Mouse (Mus musculus) mouse embryonic stem cell (cell line): Measurements from ENCODE around the gene Ccdc142.

ENCODE experiments used
- in situ Hi-C, 2 experiments: fragments of 300-500 bp; cut with MboI; formaldehyde crosslinking; loops; 1 replicate in 1 of 2; 3 replicates in 1 of 2; pipeline ENCODE4 v1.14.3; 2019 to 2020; ENCODE audit warnings: low sequenced_read_pairs in 2 of 2, low pct_unique_long_range_greater_than_20kb in 1 of 2, mixed read lengths in 1 of 2; ENCODE audit not compliant: unreplicated experiment in 1 of 2

The Ccdc142 gene

DNA sequence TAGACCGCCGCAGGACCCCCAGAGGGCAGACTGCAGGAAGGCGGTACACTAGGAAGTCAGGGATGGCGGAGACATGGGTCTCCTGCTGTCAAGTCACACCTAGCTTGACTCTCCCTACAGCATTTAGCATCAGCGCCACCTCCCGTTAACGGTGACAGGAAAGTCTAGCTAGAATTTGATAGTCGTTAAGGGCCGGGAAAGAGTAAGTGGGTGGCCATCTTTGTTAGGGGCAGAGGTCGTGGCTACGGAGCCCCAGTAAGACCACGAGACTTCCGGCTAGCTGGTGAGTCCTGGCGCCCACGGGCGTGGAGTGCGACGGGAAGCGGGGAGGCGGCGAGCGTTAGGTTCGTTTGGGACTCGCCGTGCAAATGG, at the start of gene Ccdc142, which contains the start of gene Gm42688:
Gene Ccdc142 (plus strand): TSS at position 286 of the 372 bp plus-strand sequence.
Gene Gm42688 (plus strand): TSS at position 302 of the 372 bp plus-strand sequence.
- in situ Hi-C loops = loop anchor here in 1 of 2 experiments (5.0 kb wide), 1 partner anchor 94 kb away; no protein-coding TSS in a partner anchor

DNA sequence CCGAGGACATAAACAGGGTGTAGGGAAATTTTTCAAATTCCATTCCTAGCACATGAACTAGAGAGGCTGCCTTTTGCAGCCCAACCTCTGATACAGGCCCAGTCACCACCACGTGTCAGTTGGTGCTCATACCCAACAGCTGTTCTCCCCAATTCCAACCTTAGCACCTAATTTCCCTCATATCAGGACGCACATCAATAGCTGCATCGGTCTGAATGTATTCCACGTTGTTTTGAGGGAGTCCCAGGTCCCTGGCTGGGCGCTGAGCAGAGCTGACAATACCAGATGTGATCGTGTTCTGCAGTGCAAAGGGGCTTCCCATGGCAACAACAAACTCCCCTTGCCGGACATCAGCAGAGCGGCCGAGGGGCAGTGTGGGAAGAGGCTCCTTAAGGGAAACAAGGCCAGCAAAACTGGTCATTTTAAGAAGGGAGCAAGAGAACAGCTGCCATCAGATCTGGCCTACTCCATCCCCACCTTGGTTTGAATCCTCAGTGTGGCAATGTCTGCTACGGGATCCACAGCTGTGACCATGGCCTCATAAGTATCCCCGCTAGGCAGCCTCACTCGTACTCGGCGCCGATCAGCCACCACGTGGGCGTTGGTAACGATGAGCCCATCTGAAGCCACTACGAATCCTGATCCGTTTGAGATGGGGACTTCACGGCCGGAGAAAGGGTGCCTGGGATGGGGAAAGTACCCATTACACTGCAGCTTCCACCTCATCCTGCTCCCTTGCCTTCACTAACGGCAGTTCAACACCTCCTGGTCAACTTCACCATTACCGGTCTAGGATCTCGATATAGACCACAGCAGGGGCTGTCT, 48.1 kb upstream of the Ccdc142 start:
- in situ Hi-C loops = no loop called here

DNA sequence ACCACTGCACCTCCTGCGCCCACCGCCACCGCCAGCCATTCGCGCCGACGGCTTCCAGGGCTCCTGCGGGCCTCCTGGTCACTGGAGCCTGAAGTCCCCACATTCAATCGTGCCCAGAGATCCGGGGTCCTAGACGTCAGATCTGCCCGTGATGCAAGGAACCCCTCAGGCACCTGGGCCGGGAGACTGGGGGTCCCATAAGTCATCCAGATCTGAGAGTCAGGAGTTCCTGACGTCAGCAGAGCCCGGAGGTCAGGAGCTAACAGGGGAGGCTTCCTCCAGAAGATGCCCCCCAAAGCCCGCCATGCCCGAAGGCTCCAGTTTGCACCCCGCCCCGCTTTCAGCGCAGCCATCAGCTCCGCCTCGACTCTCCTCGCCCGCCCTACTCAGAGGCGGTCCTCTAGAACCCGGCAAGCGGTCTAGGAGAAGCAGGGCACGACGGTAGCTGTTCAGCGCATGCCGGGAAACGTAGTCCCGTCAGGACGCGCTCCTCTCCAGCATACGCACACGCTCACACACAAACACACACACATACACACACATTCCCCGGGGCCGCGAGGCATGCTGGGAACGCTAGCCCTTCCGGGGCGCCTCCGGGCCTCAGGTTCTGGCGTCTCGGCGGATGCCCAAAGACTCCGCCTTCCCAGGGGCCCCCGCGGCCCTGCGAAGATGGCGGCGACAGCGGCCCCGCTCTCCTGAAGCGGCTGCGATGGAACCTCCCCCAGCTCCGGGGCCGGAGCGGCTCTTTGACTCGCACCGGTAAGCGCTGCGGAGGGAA, 47.1 kb upstream of the Ccdc142 start, which contains the start of gene Aup1:
Gene Aup1 (plus strand): TSS at position 448 of the 778 bp plus-strand sequence.
- in situ Hi-C loops = no loop called here

DNA sequence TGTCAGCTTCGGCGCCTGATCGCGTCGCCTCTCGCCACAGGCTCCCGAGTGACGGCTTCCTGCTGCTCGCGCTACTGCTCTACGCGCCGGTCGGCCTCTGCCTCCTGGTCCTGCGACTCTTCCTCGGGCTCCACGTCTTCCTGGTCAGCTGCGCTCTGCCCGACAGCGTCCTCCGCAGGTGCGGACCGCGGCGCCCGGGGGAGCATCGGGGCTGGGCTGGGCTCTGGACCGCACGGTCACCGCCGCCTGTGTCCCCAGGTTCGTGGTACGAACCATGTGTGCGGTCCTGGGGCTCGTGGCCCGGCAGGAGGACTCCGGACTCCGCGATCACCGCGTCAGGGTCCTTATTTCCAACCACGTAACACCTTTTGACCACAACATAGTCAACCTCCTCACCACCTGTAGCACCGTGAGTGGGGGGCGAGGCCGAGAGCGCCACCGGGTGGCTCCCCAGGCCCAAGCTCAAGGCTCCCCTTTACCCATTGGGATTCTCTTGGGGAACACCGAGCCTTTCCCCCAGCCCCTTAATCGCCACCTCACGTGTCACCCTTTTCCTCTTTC, 46.5 kb upstream of the Ccdc142 start, which contains the start of gene Htra2:
Gene Htra2 (minus strand): TSS at position 403 of the 561 bp plus-strand sequence.
- in situ Hi-C loops = no loop called here

DNA sequence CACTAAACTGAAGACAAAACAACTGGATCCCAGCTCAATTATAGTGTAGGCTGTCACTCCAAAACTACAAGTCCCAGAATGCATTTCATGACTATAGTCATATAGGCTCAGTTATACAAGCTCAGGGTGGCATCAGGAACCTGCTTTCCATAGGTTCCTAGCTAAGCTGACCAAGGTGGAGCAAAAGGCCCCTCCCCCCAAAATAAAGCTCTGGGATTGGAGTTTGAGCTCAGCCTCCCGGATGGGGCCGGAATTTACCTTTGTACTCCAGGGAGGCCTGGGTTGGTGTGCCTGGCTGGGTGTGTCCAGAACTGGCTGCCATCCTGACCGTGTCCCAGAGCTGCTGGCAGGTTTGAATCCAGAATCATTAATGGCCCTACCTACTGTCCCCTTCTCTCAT, 43.6 kb upstream of the Ccdc142 start, which contains the start of gene Dqx1:
Gene Dqx1 (plus strand): TSS at position 55 of the 400 bp plus-strand sequence.
- in situ Hi-C loops = no loop called here

DNA sequence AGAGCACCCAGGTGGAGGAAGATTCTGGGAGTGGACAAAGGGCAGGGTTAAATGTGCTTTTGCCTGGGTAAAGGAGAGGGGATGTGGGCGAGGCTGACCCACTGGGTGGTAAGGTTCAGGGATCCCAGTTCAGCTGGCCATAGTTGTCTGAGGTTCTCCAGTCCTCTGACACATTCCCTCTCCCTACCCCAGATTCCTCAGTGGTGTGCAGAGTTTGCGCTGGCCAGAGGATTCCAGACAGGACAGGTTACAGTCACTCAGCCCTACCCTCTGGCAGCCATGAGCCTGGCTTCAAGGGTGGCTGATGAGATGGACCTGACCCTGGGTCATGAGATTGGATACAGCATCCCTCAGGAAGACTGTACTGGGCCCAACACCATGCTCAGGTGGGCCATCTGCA, 42.7 kb upstream of the Ccdc142 start:
- in situ Hi-C loops = no loop called here

DNA sequence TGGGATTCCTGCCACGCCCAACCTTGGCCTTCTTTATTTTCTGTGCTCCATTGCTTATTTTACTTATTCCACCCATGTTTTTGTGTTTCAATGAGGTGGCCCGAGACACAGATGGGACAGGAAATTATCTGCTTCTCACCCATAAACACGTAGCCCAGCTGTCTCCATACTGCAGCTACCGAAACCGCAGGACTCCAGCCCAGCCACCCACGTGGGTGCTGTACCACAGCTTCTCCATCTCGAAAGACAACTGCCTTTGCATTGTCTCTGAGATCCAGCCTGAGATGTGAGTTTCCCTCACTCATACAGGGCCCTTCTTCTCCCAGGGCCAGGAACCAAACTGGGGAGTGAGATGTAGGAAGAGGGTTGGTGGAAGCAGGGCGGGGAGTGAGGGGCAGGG, 35.4 kb upstream of the Ccdc142 start:
- in situ Hi-C loops = loop anchor here in 1 of 2 experiments (10.0 kb wide), 1 partner anchor 649 kb away; the partner anchor contains the start of gene Vax2

DNA sequence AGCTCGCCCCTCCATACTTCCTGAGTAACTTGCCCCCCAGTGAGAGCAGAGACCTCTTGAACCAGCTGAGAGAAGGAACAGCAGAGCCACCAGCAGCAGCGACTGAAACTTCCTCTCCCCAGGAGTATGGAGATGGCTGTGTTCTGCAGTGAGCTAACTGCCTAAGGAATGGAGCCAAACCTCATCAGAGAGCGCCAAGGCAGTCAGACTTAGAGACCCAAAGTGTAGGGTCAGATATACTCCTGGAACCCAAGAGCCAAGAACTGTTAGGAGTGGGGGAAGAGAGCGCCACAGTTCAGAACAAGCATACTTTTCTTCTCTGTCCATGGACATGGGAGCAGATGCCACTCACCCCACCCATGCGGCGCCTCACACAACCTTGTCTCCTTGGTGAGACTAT, 35.0 kb upstream of the Ccdc142 start:
- in situ Hi-C loops = loop anchor here in 1 of 2 experiments (10.0 kb wide), 1 partner anchor 648 kb away; the partner anchor contains the start of gene Vax2

DNA sequence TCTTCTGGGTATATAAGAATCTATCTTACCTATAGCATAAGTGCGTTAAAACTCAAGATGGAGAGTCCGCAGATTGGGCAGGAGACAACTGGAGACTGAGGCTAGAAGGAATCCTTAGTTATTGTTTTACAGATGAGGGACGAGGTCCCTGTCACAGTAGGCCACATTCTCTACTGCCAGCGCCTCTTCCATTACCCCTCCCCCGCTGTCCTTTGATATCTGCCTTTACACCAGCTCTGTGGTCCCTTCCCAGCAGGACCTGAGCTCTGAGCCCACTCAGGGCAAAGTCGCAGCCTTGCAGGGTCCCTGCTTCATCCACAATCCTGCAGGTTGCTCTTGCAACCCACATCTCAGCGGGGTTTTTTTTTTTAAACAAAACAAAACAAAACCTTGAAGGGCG, 33.2 kb upstream of the Ccdc142 start:
- in situ Hi-C loops = loop anchor here in 1 of 2 experiments (10.0 kb wide), 1 partner anchor 647 kb away; the partner anchor contains the start of gene Vax2

DNA sequence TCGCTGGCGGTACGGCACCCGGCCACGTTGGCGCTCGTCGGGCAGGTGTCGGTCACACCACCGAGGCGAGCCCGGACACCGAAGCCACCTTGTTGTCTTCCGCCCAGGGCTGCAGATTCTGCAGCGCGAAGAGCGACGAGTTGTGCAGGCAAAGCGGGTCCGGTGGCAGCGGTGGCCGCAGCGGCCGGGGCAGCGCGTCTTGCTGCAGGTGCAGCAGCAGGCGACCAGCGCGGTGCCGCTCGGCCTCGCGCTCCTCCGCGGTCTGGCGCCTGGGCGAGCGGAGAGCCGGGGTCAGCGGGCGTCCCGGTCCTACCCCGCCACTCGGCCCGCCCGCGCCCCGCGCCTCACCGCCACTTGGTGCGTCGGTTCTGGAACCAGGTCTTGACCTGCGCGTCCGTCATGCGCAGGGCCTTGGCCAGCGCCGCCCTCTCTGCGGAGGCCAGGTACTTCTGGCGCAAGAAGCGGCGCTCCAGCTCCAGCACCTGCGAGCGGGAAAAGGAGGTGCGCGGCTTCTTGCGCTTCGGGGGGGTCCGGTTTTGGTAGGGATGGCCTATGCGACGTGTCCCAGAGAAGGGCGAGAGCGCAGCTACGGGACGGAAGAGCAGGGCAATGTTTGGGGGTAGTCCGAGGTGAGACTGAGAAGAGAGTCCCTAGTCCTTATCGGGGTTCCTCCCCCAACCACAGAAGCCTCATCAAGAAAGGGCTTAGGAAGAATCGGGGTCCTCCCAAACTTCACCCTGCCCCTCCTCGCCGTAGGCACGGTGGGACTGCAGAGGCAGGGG, 32.5 kb upstream of the Ccdc142 start:
- in situ Hi-C loops = loop anchor here in 1 of 2 experiments (10.0 kb wide), 1 partner anchor 646 kb away; the partner anchor contains the start of gene Vax2

DNA sequence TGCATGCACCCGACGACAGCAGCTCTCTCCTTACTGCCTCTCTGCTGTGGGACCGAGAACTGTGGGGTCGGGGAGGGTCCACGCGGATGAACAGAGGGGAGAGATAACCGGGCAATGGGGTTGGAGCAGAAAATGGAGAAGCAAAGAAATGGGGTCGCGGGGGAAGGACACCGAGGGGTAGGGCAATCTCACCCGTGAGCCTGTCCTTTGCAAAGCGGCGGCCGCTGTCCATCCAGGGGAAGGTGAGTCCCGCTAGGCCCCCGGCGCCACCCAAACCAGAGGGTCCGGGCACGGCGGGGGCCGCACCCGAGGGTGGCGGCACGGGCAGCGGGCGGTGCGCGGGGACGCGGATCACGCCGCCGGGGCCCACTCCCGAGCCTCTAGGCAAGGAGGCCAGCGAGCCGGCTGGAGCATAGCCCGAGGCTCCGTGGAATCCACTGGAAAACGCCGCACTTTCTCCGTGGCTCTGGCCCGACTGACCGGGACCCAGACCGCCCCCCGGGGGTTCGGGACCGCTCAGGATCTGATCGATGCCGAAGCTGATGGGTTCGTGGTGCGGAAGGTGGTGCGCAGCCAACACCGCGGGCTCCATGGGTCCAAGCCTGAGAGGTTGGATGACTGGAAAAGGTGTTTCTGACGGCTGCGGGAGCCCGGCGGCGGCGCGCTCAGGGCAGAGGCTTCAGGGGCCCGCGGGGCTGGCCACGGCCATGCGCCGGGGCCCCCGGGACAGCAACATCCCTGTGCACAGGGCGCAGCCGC, 31.7 kb upstream of the Ccdc142 start:
- in situ Hi-C loops = loop anchor here in 1 of 2 experiments (10.0 kb wide), 1 partner anchor 645 kb away; the partner anchor contains the start of gene Vax2

DNA sequence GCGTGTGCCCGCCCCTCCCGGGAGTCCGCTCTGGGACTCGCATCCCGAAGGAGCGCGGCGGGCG, 31.3 kb upstream of the Ccdc142 start, which contains the start of gene Tlx2:
Gene Tlx2 (minus strand): TSS at position 47 of the 64 bp plus-strand sequence.
- in situ Hi-C loops = no loop called here

DNA sequence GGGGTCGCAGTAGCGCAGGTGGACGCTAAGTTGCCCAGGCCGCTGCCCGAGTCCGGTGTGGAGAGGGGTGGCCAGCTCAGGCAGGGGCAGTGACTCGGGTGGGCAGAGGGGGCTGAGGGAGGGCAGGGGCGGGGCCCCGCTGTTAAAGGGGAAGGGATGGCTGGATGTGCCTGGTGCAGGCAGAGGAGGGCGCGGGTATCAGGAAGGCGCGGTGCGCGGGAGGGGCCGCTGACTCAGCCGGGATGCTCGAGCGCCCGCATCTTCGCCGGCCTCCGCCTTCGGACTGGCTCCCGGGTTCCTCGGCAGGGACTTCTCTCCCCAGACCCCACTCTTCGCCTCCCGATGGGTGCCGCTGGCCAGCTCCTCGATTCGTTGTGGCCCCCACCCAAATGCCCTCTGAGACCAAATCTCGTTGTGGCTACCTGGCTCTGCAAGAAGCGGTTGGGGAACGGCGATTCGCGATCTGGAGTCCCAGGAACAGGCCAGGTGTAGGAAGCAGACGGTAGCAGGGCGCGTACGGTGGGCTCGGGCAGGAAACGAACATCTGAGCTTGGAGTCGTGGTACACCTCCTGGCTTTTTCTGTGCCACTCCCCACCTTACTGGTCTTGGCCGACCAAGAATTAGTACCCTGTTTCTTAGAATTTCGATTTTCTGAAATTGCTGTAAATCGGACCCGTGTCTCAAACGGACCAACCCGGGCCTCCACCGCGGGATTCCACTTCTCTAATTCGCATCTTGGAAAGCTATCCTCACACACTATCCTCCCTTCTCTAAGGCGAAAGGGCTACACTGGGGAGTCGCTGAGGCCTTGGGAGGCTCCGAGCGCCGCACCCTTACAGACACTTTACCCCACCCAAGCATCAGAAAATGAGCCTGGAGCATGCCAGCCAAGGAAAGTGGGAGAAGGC, 30.8 kb upstream of the Ccdc142 start:
- in situ Hi-C loops = no loop called here

DNA sequence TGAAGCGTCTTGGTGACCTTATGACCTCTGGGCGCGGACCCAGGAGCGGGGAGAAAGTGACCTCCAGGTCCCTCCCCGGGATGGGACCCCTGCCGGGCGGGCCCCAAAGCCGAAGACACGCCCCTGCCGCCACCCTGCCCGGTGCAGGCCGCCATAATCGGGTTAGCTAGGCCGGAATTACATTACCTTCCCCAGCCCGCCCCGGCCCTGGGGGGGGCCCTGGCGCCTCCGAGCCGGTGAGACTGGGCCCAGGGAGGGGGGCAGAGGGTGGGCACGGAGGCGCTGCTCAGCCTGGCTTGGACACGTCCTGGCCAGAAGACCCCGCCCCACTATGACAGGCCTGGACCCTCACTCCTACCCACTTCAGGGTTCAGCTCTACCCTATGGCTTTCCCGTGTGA, 30.2 kb upstream of the Ccdc142 start:
- in situ Hi-C loops = no loop called here

DNA sequence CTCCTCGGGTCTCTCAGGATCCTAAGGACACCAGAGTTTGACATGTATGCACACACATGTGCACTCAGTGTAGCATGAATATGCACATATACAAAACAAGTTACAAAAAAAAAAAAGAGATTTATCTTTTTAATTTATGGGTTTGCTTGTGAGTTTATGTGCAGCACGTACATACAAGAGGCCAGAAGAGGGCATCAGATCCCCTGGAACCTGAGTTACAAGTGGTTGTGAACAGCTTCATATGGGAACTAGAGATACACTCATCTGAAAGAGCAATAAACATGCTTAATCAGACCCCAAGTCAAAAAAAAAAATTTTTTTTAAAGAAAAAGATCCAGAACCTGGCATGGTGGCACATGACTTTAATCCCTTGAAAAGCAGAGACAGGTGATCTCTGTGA, 26.4 kb upstream of the Ccdc142 start:
- in situ Hi-C loops = no loop called here

DNA sequence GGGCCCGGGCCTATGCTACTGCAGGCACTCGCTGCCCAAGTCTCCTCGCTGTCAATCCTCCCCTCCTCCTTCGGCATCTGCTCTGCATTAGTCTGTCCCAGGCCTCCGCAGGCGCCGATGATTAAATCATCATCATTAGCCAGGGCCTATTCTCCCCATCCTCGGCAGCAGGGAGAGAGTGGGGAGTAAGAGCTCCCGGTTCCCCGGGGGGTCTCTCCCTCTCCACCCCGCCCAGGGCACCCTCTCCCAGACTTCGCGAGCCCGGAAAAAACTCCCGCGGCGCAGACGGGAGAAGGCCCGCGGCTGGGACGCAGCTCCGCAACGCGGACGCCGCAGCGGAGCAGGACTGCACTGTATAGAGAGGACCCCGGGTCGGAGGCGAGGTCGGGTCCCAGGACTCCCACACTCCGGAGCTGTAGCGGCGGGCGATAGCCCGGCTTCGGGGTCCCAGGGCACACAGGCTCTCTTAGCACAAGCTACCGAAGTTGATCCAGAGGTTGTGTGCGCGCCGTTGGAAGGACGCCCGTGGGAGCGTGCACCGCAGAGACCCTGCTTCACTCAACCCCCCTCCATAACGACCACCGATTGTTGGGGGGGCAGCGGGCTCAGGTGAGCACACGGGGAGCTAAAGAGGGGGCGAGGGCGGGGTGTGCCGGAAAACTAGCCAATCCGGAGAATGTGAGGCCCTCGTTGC, 23.6 kb upstream of the Ccdc142 start, which contains the start of gene Pcgf1:
Gene Pcgf1 (plus strand): TSS at position 240 of the 694 bp plus-strand sequence.
- in situ Hi-C loops = no loop called here
